In the genomic region with DNA sequence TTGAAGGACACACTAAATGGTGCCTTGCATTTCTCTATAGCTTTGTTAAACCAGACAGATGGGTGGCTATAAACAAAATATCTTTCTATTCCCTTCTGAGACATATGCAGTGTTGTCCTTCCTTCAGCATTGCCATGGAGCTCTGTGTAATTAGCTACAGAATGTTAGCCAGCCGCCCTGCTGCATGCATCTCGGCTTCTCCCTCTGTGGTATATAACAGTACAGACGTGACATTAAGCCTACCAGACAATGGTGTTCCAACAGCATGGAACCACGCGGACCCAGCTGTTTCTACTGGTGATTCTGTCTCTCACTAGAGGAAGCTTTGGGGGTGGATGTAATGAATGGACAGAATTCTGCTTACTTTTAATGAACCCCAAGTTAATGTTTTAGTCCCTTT, we compare ENCODE assay signal across 22 mouse cellular contexts.
DNase-seq lines count a peak whose midpoint lies in the region; ATAC-seq and TF ChIP-seq lines count a peak whose summit lies in the region.
"Had no signal": no experiment of that assay in that cellular context is flagged by ENCODE, and none has a peak within 500 bp of the region (broad histone marks: within the 10 kb centered on the region; RNA-seq: fewer than 3 reads in every experiment).

No protein-coding gene starts in this region.

- no peak overlapping the region for H3K4me2 ChIP-seq in forebrain, postnatal 0 days (ENCODE audit: low read depth)
- H3K4me2 ChIP-seq in liver, embryonic 12.5 days, result no peak overlapping the region
- H3K4me2 ChIP-seq: embryonic facial prominence, embryonic 15.5 days; heart, embryonic 12.5 days; liver, embryonic 11.5 days; lung, embryonic 14.5 days; neural tube, embryonic 12.5 days; stomach, embryonic 15.5 days had no signal

- no peak overlapping the region for H3K27ac ChIP-seq in forebrain, postnatal 0 days (ENCODE audit: low read depth, low read length)
- no peak overlapping the region for H3K27ac ChIP-seq in forebrain, embryonic 10.5 days
- H3K27ac ChIP-seq in liver, embryonic 12.5 days, result no peak overlapping the region
- H3K27ac ChIP-seq: embryonic facial prominence, embryonic 15.5 days; gastrocnemius, adult 2 months; neural tube, embryonic 12.5 days; stomach, embryonic 15.5 days had no signal

- ATAC-seq in forebrain, postnatal 0 days, result peak; percentile 51
- no peak for ATAC-seq in liver, embryonic 12.5 days

- WGBS in forebrain, postnatal 0 days, result 35% methylated on average over 5 of the region's 5 CpGs
- 81% methylated on average over 5 of the region's 5 CpGs for WGBS in forebrain, embryonic 10.5 days
- 73% methylated on average over 5 of the region's 5 CpGs for WGBS in liver, embryonic 12.5 days (ENCODE audit: insufficient replicate concordance)

- no peak for DNase-seq in forebrain, postnatal 0 days
- no peak for DNase-seq in forebrain, embryonic 10.5 days (ENCODE audit: extremely low spot score, low spot score)
- peak; percentile 6 to 23 for DNase-seq in left cerebral cortex, adult 9 months (ENCODE audit: low spot score in 2 of 2)
- no peak for DNase-seq in left cerebral cortex, adult 11 months (ENCODE audit: low spot score)
- peak; percentile 16 to 33 for DNase-seq in right cerebral cortex, adult 2 months (ENCODE audit: low spot score in 2 of 2)
- DNase-seq in right cerebral cortex, adult 18-20 months, result no peak
- DNase-seq in kidney, adult 9 months, result no peak
- DNase-seq: cerebellum, adult 11 months; cerebellum, postnatal 14 days; embryo, embryonic 11 days; gastrocnemius, adult 2 months; kidney, adult 2 months; kidney, postnatal 25 days; lung, embryonic 14.5 days; lung, postnatal 4 days; spleen, adult 18-20 months had no signal

- H3K36me3 ChIP-seq in forebrain, postnatal 0 days (ENCODE audit: insufficient read depth), result no peaks in the 10 kb centered on the region
- 0 out of 2 replicates have a peak, but pooled peaks cover 2% of the 10 kb centered on the region for H3K36me3 ChIP-seq in forebrain, embryonic 10.5 days (replicated peaks)
- H3K36me3 ChIP-seq in liver, embryonic 12.5 days, result no peaks in the 10 kb centered on the region
- H3K36me3 ChIP-seq: embryonic facial prominence, embryonic 15.5 days; heart, embryonic 12.5 days; neural tube, embryonic 12.5 days; stomach, embryonic 15.5 days had no signal

- no peak for TF ChIP-seq CTCF in forebrain, postnatal 0 days (IDR thresholded peaks at IDR 0.05; ENCODE audit: low read depth)

- H3K9me3 ChIP-seq in forebrain, postnatal 0 days (ENCODE audit: low read length), result no peaks in the 10 kb centered on the region
- no peaks in the 10 kb centered on the region for H3K9me3 ChIP-seq in forebrain, embryonic 10.5 days
- H3K9me3 ChIP-seq in liver, embryonic 12.5 days (replicated peaks), result no peaks in the 10 kb centered on the region
- H3K9me3 ChIP-seq: embryonic facial prominence, embryonic 15.5 days; heart, embryonic 12.5 days; neural tube, embryonic 12.5 days; stomach, embryonic 15.5 days had no signal

- H3K9ac ChIP-seq in forebrain, postnatal 0 days, result no peak overlapping the region
- H3K9ac ChIP-seq in liver, embryonic 12.5 days, result no peak overlapping the region
- H3K9ac ChIP-seq: embryonic facial prominence, embryonic 15.5 days; heart, embryonic 12.5 days; lung, embryonic 14.5 days; neural tube, embryonic 12.5 days; stomach, embryonic 15.5 days had no signal

- no peaks in the 10 kb centered on the region for H3K27me3 ChIP-seq in forebrain, postnatal 0 days (ENCODE audit: insufficient read depth, low read length)
- no peaks in the 10 kb centered on the region for H3K27me3 ChIP-seq in forebrain, embryonic 10.5 days (ENCODE audit: poor library complexity, severe bottlenecking)
- H3K27me3 ChIP-seq in liver, embryonic 12.5 days (replicated peaks), result no peaks in the 10 kb centered on the region
- H3K27me3 ChIP-seq: embryonic facial prominence, embryonic 15.5 days; heart, embryonic 12.5 days; neural tube, embryonic 12.5 days; stomach, embryonic 15.5 days had no signal

- H3K4me3 ChIP-seq in forebrain, postnatal 0 days (ENCODE audit: low read depth, low read length), result no peak overlapping the region
- H3K4me3 ChIP-seq in forebrain, embryonic 10.5 days, result no peak overlapping the region
- H3K4me3 ChIP-seq in liver, embryonic 12.5 days, result no peak overlapping the region
- H3K4me3 ChIP-seq: embryonic facial prominence, embryonic 15.5 days; gastrocnemius, adult 2 months; heart, embryonic 12.5 days; neural tube, embryonic 12.5 days; stomach, embryonic 15.5 days had no signal

- no peaks in the 10 kb centered on the region for H3K4me1 ChIP-seq in forebrain, postnatal 0 days (ENCODE audit: insufficient read depth)
- peaks cover 4% of the 10 kb centered on the region; the same call in 1 of the 2 replicates for H3K4me1 ChIP-seq in forebrain, embryonic 10.5 days
- no peaks in the 10 kb centered on the region for H3K4me1 ChIP-seq in liver, embryonic 12.5 days
- H3K4me1 ChIP-seq: embryonic facial prominence, embryonic 15.5 days; heart, embryonic 12.5 days; neural tube, embryonic 12.5 days; stomach, embryonic 15.5 days had no signal

Comparison
In these comparisons a context has a peak if more than half of its experiments do, and no peak if none do; other contexts are left out.
1. DNase-seq: peak in left cerebral cortex, adult 9 months (2 of 2) and right cerebral cortex, adult 2 months (2 of 2); none in forebrain, postnatal 0 days (single experiment), forebrain, embryonic 10.5 days (single experiment), left cerebral cortex, adult 11 months (single experiment), right cerebral cortex, adult 18-20 months (single experiment) and kidney, adult 9 months (single experiment).